Mouse (Mus musculus): ENCODE data around the gene Igsf9b.

Gene Igsf9b

GRCm38 (mm10) chr9:27330374-27330773, 31.4 kb downstream of the Igsf9b start:
- DNase-seq (ENCODE audit: low read depth, low spot score), result no peak

- no peak for DNase-seq (ENCODE audit: low read depth, low spot score)
Observed at GRCm38 (mm10) chr9:27331538-27331937, 32.5 kb downstream of the Igsf9b start.

GRCm38 (mm10) chr9:27334895-27335294, 35.9 kb downstream of the Igsf9b start:
- DNase-seq (ENCODE audit: low read depth, low spot score), result no peak

- DNase-seq (ENCODE audit: low read depth, low spot score), result no peak
Observed at GRCm38 (mm10) chr9:27336962-27337636, 38.1 kb downstream of the Igsf9b start.

GRCm38 (mm10) chr9:27339168-27339567, 40.2 kb downstream of the Igsf9b start:
- DNase-seq (ENCODE audit: low read depth, low spot score), result no peak

- DNase-seq (ENCODE audit: low read depth, low spot score), result no peak
Observed at GRCm38 (mm10) chr9:27346541-27347269, 47.7 kb downstream of the Igsf9b start.

GRCm38 (mm10) chr9:27353082-27353481, 54.1 kb downstream of the Igsf9b start:
- DNase-seq (ENCODE audit: low read depth, low spot score), result no peak

GRCm38 (mm10) chr9:27357893-27358292, 58.9 kb downstream of the Igsf9b start:
- DNase-seq (ENCODE audit: low read depth, low spot score), result no peak

GRCm38 (mm10) chr9:27367231-27367630, 68.2 kb downstream of the Igsf9b start:
- no peak for DNase-seq (ENCODE audit: low read depth, low spot score)

GRCm38 (mm10) chr9:27369108-27369507, 70.1 kb downstream of the Igsf9b start:
- no peak for DNase-seq (ENCODE audit: low read depth, low spot score)

- no peak for DNase-seq (ENCODE audit: low read depth, low spot score)
Observed at GRCm38 (mm10) chr9:27375746-27376145, 76.7 kb downstream of the Igsf9b start.

GRCm38 (mm10) chr9:27386951-27387350, 87.9 kb downstream of the Igsf9b start:
- no peak for DNase-seq (ENCODE audit: low read depth, low spot score)

GRCm38 (mm10) chr9:27396500-27396899, 97.5 kb downstream of the Igsf9b start, which contains the start of gene Spata19:
Spata19 (plus strand) TSS chr9:27396800.
- no peak for DNase-seq (ENCODE audit: low read depth, low spot score)

GRCm38 (mm10) chr9:27401169-27401568, 102.2 kb downstream of the Igsf9b start:
- no peak for DNase-seq (ENCODE audit: low read depth, low spot score)

Measured in retina, postnatal 7 days (tissue).